8 mouse cellular contexts compared by ENCODE assay signal in the genomic region with DNA sequence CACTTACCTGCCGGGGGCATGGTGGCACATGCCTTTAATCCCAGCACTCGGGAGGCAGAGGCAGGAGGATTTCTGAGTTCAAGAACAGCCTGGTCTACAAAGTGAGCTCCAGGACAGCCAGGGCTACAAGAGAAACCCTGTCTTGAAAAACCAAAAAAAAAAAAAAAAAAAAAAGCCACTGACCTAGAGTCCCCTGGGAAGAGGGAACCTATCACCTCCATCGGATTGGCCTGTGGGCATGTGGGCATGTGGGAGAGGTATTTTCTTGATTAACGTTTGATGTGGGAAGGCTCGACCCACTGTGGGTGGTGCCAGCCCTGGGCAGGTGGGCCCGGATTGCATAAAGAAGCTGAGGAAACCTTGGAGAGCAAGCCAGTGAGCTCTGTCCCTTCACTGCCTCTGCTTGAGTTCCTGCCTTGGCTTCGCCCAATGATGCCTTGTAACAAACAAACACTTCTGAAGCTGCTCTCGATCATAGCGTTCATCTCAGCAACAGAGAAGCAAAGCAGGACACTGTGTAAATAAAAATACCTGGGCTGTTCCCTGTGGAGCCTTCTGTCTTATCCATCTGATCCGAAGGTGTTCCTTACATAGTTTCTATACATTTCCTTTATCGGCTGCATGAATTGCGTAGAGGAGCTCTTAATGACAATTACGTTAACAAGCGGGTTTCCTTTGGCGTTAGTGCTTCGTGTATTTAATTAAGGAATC.
DNase-seq lines count a peak whose midpoint lies in the region; ATAC-seq and TF ChIP-seq lines count a peak whose summit lies in the region.

No protein-coding gene starts in this region.

- no peak overlapping the region for H3K27ac ChIP-seq in kidney, embryonic 14.5 days (ENCODE audit: low read depth, low read length)
- no peak overlapping the region for H3K27ac ChIP-seq in embryonic facial prominence, embryonic 13.5 days
- 0 out of 2 replicates have a peak overlapping the region, but pooled peaks have one; percentile 94 for H3K27ac ChIP-seq in intestine, postnatal 0 days (ENCODE audit: low read depth, low read length)

- no peaks in the 10 kb centered on the region for H3K36me3 ChIP-seq in kidney, embryonic 14.5 days (ENCODE audit: control insufficient read depth, insufficient read depth, low read length)
- no peaks in the 10 kb centered on the region for H3K36me3 ChIP-seq in embryonic facial prominence, embryonic 13.5 days
- H3K36me3 ChIP-seq in intestine, postnatal 0 days (ENCODE audit: control insufficient read depth, insufficient read depth): no peaks in the 10 kb centered on the region

- TF ChIP-seq CTCF in intestine, postnatal 0 days (IDR thresholded peaks at IDR 0.05; ENCODE audit: low read depth): no peak

- no peak overlapping the region for H3K9ac ChIP-seq in kidney, embryonic 14.5 days (ENCODE audit: low read depth, low read length)
- H3K9ac ChIP-seq in embryonic facial prominence, embryonic 13.5 days: no peak overlapping the region
- no peak overlapping the region for H3K9ac ChIP-seq in intestine, postnatal 0 days (ENCODE audit: low read depth, low read length)

- no peak for ATAC-seq in kidney, embryonic 14.5 days (ENCODE audit: low FRiP score, low TSS enrichment)
- ATAC-seq in embryonic facial prominence, embryonic 13.5 days (ENCODE audit: insufficient number of reproducible peaks, insufficient read depth, low FRiP score, low TSS enrichment, low read depth): no peak
- no peak for ATAC-seq in intestine, postnatal 0 days
- ATAC-seq in frontal cortex, adult (ENCODE audit: low TSS enrichment): no peak
- no peak for ATAC-seq in megakaryocyte-erythroid progenitor cell, adult 5-6 weeks (replicated peaks; ENCODE audit: low FRiP score, low TSS enrichment, poor library complexity, severe bottlenecking)

- no peak for DNase-seq in kidney, postnatal 10 days
- peak; percentile 6 for DNase-seq in naive thymus-derived CD4-positive, alpha-beta T cell, adult 2 months (ENCODE audit: low read depth)
- DNase-seq in right cerebral cortex, adult 18-20 months: no peak

- WGBS in kidney, embryonic 14.5 days: 27% methylated on average over 16 of the region's 16 CpGs
- WGBS in embryonic facial prominence, embryonic 13.5 days: 30% methylated on average over 16 of the region's 16 CpGs
- 37% methylated on average over 16 of the region's 16 CpGs for WGBS in intestine, postnatal 0 days

- no peaks in the 10 kb centered on the region for H3K9me3 ChIP-seq in kidney, embryonic 14.5 days (ENCODE audit: control insufficient read depth, low read length)
- H3K9me3 ChIP-seq in embryonic facial prominence, embryonic 13.5 days: no peaks in the 10 kb centered on the region
- H3K9me3 ChIP-seq in intestine, postnatal 0 days (ENCODE audit: control insufficient read depth): no peaks in the 10 kb centered on the region

- H3K27me3 ChIP-seq in kidney, embryonic 14.5 days (ENCODE audit: control insufficient read depth, insufficient read depth, low read length): no peaks in the 10 kb centered on the region
- H3K27me3 ChIP-seq in embryonic facial prominence, embryonic 13.5 days: peaks cover 11% of the 10 kb centered on the region; the same call in 1 of the 2 replicates
- no peaks in the 10 kb centered on the region for H3K27me3 ChIP-seq in intestine, postnatal 0 days (replicated peaks; ENCODE audit: control insufficient read depth, insufficient read depth, low read length)

- H3K4me3 ChIP-seq in kidney, embryonic 14.5 days (ENCODE audit: low read length): peak overlapping the region; percentile 75; the same call in 1 of the 2 replicates
- H3K4me3 ChIP-seq in embryonic facial prominence, embryonic 13.5 days: peak overlapping the region; percentile 67; the same call in 1 of the 2 replicates
- peak overlapping the region; percentile 73 for H3K4me3 ChIP-seq in intestine, postnatal 0 days (ENCODE audit: low read depth, low read length)

- peak overlapping the region; percentile 73 for H3K4me2 ChIP-seq in kidney, embryonic 14.5 days (replicated peaks; ENCODE audit: low read depth, low read length)
- H3K4me2 ChIP-seq in embryonic facial prominence, embryonic 13.5 days: peak overlapping the region; percentile 82
- peak overlapping the region; percentile 84 for H3K4me2 ChIP-seq in intestine, postnatal 0 days (replicated peaks; ENCODE audit: low read depth)

- peaks cover 37% of the 10 kb centered on the region; the same call in 1 of the 2 replicates for H3K4me1 ChIP-seq in kidney, embryonic 14.5 days (ENCODE audit: control insufficient read depth, insufficient read depth, low read length)
- H3K4me1 ChIP-seq in embryonic facial prominence, embryonic 13.5 days: peaks cover 27% of the 10 kb centered on the region
- peaks cover 3% of the 10 kb centered on the region; the same call in 1 of the 2 replicates for H3K4me1 ChIP-seq in intestine, postnatal 0 days (replicated peaks; ENCODE audit: control insufficient read depth, insufficient read depth, low read length)
